ENCODE assay signal across 28 mouse cellular contexts in the genomic region with DNA sequence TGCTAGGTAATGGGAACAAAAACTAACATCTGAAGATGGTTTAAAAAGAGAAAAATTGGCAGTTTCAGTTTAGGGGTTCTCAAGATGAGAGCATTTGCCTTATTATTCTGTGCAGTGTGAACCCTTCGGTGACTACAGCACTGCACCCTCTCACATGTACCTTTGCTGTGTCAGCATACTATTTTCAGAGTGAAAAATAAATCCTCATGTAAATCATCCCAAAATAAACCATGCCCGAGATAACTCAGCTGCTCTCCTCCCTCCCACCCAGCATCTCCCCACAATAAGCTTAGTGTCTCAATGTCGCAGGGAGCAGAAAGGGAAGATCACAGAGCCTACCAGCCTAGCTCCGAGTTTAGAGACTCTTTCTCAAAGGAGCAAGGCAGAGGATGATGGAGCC.
"Had no signal": no experiment of that assay in that cellular context is flagged by ENCODE, and none has a peak within 500 bp of the region (broad histone marks: within the 10 kb centered on the region; RNA-seq: fewer than 3 reads in every experiment).

No protein-coding gene starts in this region.

- H3K9ac ChIP-seq: embryonic facial prominence, embryonic 12.5 days; embryonic facial prominence, embryonic 13.5 days; embryonic facial prominence, embryonic 15.5 days; forebrain, embryonic 12.5 days; forebrain, embryonic 13.5 days; forebrain, embryonic 15.5 days; forebrain, postnatal 0 days had no signal

- DNase-seq: cerebellum, adult 8-10 months; cerebellum, adult 9-10 months; cerebellum, adult 9-11 months; cerebellum, postnatal 10 days; cerebellum, postnatal 14 days; cerebellum, postnatal 25 days; cerebellum, postnatal 36 days; embryo, embryonic 11 days; forebrain, postnatal 0 days; gastrocnemius, adult 2 months; gastrocnemius, postnatal 10 days; gastrocnemius, postnatal 14 days; gastrocnemius, postnatal 25 days; gastrocnemius, postnatal 36 days; heart, adult 18-20 months; heart, adult 2 months had no signal

- H3K4me3 ChIP-seq: embryonic facial prominence, embryonic 10.5 days; embryonic facial prominence, embryonic 12.5 days; embryonic facial prominence, embryonic 13.5 days; embryonic facial prominence, embryonic 15.5 days; erythroblast, embryonic 14.5 days; forebrain, embryonic 10.5 days; forebrain, embryonic 12.5 days; forebrain, embryonic 13.5 days; forebrain, embryonic 15.5 days; gastrocnemius, adult 2 months; heart, adult 2 months; heart, embryonic 10.5 days had no signal

- H3K9me3 ChIP-seq: embryonic facial prominence, embryonic 10.5 days; embryonic facial prominence, embryonic 13.5 days; embryonic facial prominence, embryonic 15.5 days; heart, embryonic 10.5 days had no signal

- H3K27me3 ChIP-seq: embryonic facial prominence, embryonic 12.5 days; embryonic facial prominence, embryonic 13.5 days; embryonic facial prominence, embryonic 15.5 days; forebrain, embryonic 12.5 days; forebrain, embryonic 13.5 days; forebrain, embryonic 15.5 days had no signal

- H3K4me1 ChIP-seq: embryonic facial prominence, embryonic 10.5 days; embryonic facial prominence, embryonic 12.5 days; embryonic facial prominence, embryonic 13.5 days; embryonic facial prominence, embryonic 15.5 days; forebrain, embryonic 10.5 days; forebrain, embryonic 12.5 days; forebrain, embryonic 13.5 days; forebrain, embryonic 15.5 days; heart, embryonic 10.5 days had no signal

- ATAC-seq: forebrain, embryonic 13.5 days; forebrain, embryonic 14.5 days; forebrain, embryonic 15.5 days; forebrain, embryonic 16.5 days; forebrain, postnatal 0 days had no signal

- H3K27ac ChIP-seq: embryonic facial prominence, embryonic 10.5 days; embryonic facial prominence, embryonic 12.5 days; embryonic facial prominence, embryonic 13.5 days; embryonic facial prominence, embryonic 15.5 days; forebrain, embryonic 10.5 days; forebrain, embryonic 12.5 days; forebrain, embryonic 13.5 days; forebrain, embryonic 15.5 days; gastrocnemius, adult 2 months; heart, adult 2 months; heart, embryonic 10.5 days had no signal

- H3K4me2 ChIP-seq: embryonic facial prominence, embryonic 12.5 days; embryonic facial prominence, embryonic 13.5 days; embryonic facial prominence, embryonic 15.5 days; forebrain, embryonic 12.5 days; forebrain, embryonic 13.5 days; forebrain, embryonic 15.5 days had no signal

- H3K36me3 ChIP-seq: embryonic facial prominence, embryonic 10.5 days; embryonic facial prominence, embryonic 12.5 days; embryonic facial prominence, embryonic 13.5 days; embryonic facial prominence, embryonic 15.5 days; forebrain, embryonic 10.5 days; forebrain, embryonic 12.5 days; forebrain, embryonic 15.5 days; heart, embryonic 10.5 days had no signal
